Mouse (Mus musculus) limb, embryonic 10.5 days (tissue): ENCODE measurements around the gene Usp12. TPM values are rescaled to one million over a fixed set of nuclear protein-coding genes. Genes with fewer than 3 reads are reported as not detected.

ENCODE experiments used
- DNase-seq: peaks from one replicate; pipeline ENCODE4 v3.0.0-alpha.2; 2017; ENCODE audit warnings: low spot score
- H3K27ac ChIP-seq: fragments of 300-500 bp; sonication (generic); 2 replicates; pipeline ENCODE4 v1.5.1; 2016; ENCODE audit warnings: mild to moderate bottlenecking
- H3K27me3 ChIP-seq: fragments of 300-500 bp; sonication (generic); 2 replicates; pipeline ENCODE4 v1.6.1; 2016; ENCODE audit warnings: low read depth, mild to moderate bottlenecking; ENCODE audit not compliant: poor library complexity, severe bottlenecking
- H3K36me3 ChIP-seq: fragments of 300-500 bp; sonication (generic); 2 replicates; pipeline ENCODE4 v1.6.1; 2016; ENCODE audit warnings: mild to moderate bottlenecking, moderate library complexity
- H3K4me1 ChIP-seq: fragments of 300-500 bp; sonication (generic); 2 replicates; pipeline ENCODE4 v1.6.1; 2016
- H3K4me3 ChIP-seq: fragments of 300-500 bp; sonication (generic); 2 replicates; pipeline ENCODE4 v1.5.1; 2016; ENCODE audit warnings: mild to moderate bottlenecking, moderate library complexity
- H3K9me3 ChIP-seq: fragments of 300-500 bp; sonication (generic); replicated peaks from 2 replicates; pipeline ENCODE4 v1.6.1; 2016; ENCODE audit warnings: mild to moderate bottlenecking
- WGBS: fragments of 180-500 bp; shearing (Covaris S2); methylation state at CpG from one replicate; pipeline ENCODE4 v1.1.7; 2016; 5-methylcytosine and 5-hydroxymethylcytosine counted together
- polyA plus RNA-seq: library from polyadenylated mRNA; unstranded; fragments of >200 nt; fragmentation: Nextera tagmentation; extraction: Ambion mirVana; gene quantifications from 2 replicates; pipeline ENCODE4 v1.2.1, GENCODE M21; 2016

The Usp12 gene
- polyA plus RNA-seq, 1 experiment from 2014 or later = 13.4 TPM

- Histone ChIP-seq H3K27ac (no peak overlapping the region), H3K9me3 (no peaks in the 10 kb centered on the region), H3K36me3 (no peaks in the 10 kb centered on the region), H3K4me3 (no peak overlapping the region), H3K27me3 (no peaks in the 10 kb centered on the region), H3K4me1 (peaks cover 12% of the 10 kb centered on the region)
- no peak for DNase-seq
- WGBS = 92% methylated on average over 5 of the region's 5 CpGs
These were observed 71.4 kb downstream of the Usp12 start for GRCm38 (mm10) chr5:146723452-146723851.

GRCm38 (mm10) chr5:146722226-146722625, 72.6 kb downstream of the Usp12 start:
- peaks cover 12% of the 10 kb centered on the region for H3K4me1 ChIP-seq
- no peak overlapping the region for H3K27ac ChIP-seq
- H3K9me3 ChIP-seq = no peaks in the 10 kb centered on the region
- 50% methylated on average over 14 of the region's 14 CpGs for WGBS
- no peaks in the 10 kb centered on the region for H3K36me3 ChIP-seq
- H3K27me3 ChIP-seq = no peaks in the 10 kb centered on the region
- H3K4me3 ChIP-seq = no peak overlapping the region
- DNase-seq = no peak

GRCm38 (mm10) chr5:146719584-146720356, 75.0 kb downstream of the Usp12 start:
- no peak overlapping the region for H3K4me3 ChIP-seq
- no peak overlapping the region for H3K27ac ChIP-seq
- no peak for DNase-seq
- 80% methylated on average over 27 of the region's 27 CpGs for WGBS
- no peaks in the 10 kb centered on the region for H3K36me3 ChIP-seq
- peaks cover 12% of the 10 kb centered on the region for H3K4me1 ChIP-seq
- H3K9me3 ChIP-seq = no peaks in the 10 kb centered on the region
- no peaks in the 10 kb centered on the region for H3K27me3 ChIP-seq

- no peak for DNase-seq
- Histone ChIP-seq H3K36me3 (no peaks in the 10 kb centered on the region), H3K27me3 (no peaks in the 10 kb centered on the region), H3K4me1 (peaks cover 15% of the 10 kb centered on the region), H3K27ac (no peak overlapping the region), H3K4me3 (no peak overlapping the region), H3K9me3 (no peaks in the 10 kb centered on the region)
- 89% methylated on average over 12 of the region's 12 CpGs for WGBS
These were observed 81.0 kb downstream of the Usp12 start for GRCm38 (mm10) chr5:146713836-146714235.

GRCm38 (mm10) chr5:146713088-146713487, 81.7 kb downstream of the Usp12 start:
- Histone ChIP-seq H3K27me3 (no peaks in the 10 kb centered on the region), H3K4me3 (no peak overlapping the region), H3K9me3 (no peaks in the 10 kb centered on the region), H3K4me1 (peaks cover 15% of the 10 kb centered on the region), H3K36me3 (no peaks in the 10 kb centered on the region), H3K27ac (no peak overlapping the region)
- no peak for DNase-seq
- 78% methylated on average over 10 of the region's 10 CpGs for WGBS

DNA sequence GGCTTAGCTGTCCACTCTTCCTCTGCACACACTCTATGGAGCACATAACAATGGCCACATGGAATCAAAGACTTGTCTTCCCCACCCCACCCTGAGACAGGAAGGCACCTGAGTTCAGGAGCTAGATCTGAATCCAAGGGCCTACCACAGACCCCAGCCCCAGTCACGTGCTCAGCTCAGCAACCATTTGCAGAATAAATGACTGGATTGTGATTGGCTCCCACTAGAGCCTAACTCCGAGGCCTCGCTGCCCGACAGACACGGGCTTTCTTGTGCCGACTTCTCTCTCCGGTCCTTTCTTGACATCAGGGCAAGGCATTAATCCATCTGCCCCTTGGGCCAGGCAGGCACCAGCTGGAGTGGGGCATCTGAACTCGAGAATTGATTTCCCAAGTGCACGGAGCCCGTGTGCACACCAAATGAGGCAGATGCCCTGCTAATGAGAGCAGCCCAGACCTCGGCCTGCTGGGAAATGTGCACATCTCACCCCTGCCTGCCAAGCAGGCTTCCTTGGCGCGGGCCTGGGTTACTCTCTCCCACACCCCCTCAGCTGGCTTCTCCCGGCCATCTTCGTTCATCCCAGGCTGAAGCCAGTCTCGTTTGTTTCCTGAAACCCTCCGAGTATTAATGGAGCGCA, 82.4 kb downstream of the Usp12 start:
- Histone ChIP-seq H3K27me3 (no peaks in the 10 kb centered on the region), H3K27ac (peak overlapping the region; percentile 17; the same call in 1 of the 2 replicates), H3K36me3 (no peaks in the 10 kb centered on the region), H3K4me3 (no peak overlapping the region), H3K9me3 (no peaks in the 10 kb centered on the region), H3K4me1 (peaks cover 15% of the 10 kb centered on the region)
- WGBS = 81% methylated on average over 18 of the region's 18 CpGs
- DNase-seq = no peak

DNA sequence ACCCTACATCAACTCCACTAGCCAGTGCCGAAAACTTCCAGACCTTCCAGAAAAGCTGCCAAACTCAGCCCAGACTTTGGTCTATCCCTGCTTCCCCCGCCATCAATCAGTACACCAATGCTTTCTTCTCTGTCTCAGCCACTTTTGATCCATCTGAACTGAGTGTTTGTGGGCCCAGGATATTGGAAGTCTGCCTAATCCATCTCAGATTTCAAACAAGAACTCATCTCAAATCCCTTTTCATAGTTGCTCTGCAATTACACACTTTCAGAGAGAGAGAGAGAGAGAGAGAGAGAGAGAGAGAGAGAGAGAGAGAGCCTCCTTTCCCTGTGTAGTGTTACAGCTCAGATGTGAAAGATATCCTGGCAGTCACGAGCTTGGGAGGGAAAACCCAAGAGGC, 85.4 kb downstream of the Usp12 start:
- Histone ChIP-seq H3K27ac (no peak overlapping the region), H3K4me1 (peaks cover 23% of the 10 kb centered on the region), H3K9me3 (no peaks in the 10 kb centered on the region), H3K4me3 (no peak overlapping the region), H3K27me3 (no peaks in the 10 kb centered on the region), H3K36me3 (no peaks in the 10 kb centered on the region)
- no peak for DNase-seq
- 61% methylated on average over 3 of the region's 3 CpGs for WGBS

DNA sequence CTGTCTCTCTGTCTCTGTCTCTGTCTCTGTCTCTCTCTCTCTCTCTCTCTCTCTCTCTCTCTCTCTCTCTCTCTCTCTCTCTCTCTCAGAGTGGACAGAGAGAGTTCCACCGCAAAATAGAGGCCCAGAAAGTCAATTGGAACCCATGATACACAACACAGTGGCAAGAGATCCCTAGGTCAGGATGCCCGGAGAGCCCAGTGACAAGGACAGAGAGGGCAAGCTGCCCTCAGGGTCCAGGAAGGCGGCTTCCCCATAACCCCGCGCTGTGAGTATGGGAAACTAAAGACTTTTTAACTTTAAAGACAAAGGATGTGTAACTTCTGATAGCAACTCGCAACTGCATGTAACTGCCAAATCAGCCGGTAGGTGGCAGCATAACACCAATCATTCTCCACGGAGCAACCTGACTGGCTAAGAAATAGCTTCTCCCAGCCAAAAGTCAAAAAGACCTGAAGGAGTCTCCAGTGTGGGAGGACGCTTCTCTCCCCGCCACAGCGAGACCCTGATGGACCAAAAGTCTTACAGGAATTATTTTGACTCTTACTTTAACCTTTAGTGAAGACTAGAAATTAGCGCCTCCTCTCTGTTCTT, 88.9 kb downstream of the Usp12 start:
- WGBS = 13% methylated on average over 12 of the region's 12 CpGs
- peak overlapping the region; percentile 62; the same call in 1 of the 2 replicates for H3K27ac ChIP-seq

GRCm38 (mm10) chr5:146705411-146705810, 89.4 kb downstream of the Usp12 start:
- no peak for DNase-seq
- H3K36me3 ChIP-seq = no peaks in the 10 kb centered on the region
- no peaks in the 10 kb centered on the region for H3K27me3 ChIP-seq
- H3K9me3 ChIP-seq = no peaks in the 10 kb centered on the region
- H3K4me3 ChIP-seq = no peak overlapping the region
- H3K27ac ChIP-seq = peak overlapping the region; percentile 62; the same call in 1 of the 2 replicates
- WGBS = 77% methylated on average over 6 of the region's 6 CpGs
- H3K4me1 ChIP-seq = peaks cover 13% of the 10 kb centered on the region

More for the DNA sequence above, 88.9 kb downstream of the Usp12 start:
- DNase-seq = peak; percentile 93
- Histone ChIP-seq H3K36me3 (no peaks in the 10 kb centered on the region), H3K27me3 (no peaks in the 10 kb centered on the region), H3K4me3 (no peak overlapping the region), H3K9me3 (no peaks in the 10 kb centered on the region), H3K4me1 (peaks cover 9% of the 10 kb centered on the region)

DNA sequence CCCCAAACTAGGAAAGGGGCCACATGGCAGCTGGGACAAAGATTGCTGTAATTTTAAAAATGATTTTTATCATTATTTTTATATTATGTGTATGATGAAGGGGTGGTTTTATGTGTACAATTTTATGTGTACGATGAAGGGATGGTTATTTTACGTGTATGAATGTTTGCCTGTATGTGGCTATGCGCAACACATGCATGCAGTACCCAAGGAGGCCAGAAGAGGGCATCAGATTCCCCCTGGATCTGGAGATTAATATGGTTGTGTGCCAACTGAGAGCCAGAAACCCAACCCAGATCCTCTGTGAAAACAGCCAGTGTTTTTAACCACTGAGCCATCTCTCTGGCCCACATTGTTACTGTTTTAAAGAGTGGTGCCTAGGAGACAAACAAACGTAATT, 90.6 kb downstream of the Usp12 start:
- H3K27ac ChIP-seq = no peak overlapping the region
- no peak overlapping the region for H3K4me3 ChIP-seq
- no peak for DNase-seq
- H3K36me3 ChIP-seq = no peaks in the 10 kb centered on the region
- H3K9me3 ChIP-seq = no peaks in the 10 kb centered on the region
- H3K27me3 ChIP-seq = no peaks in the 10 kb centered on the region
- peaks cover 13% of the 10 kb centered on the region for H3K4me1 ChIP-seq
- WGBS = 91% methylated on average over 4 of the region's 4 CpGs

GRCm38 (mm10) chr5:146703710-146704121, 91.1 kb downstream of the Usp12 start:
- H3K27ac ChIP-seq = no peak overlapping the region
- no peaks in the 10 kb centered on the region for H3K36me3 ChIP-seq
- peaks cover 13% of the 10 kb centered on the region for H3K4me1 ChIP-seq
- H3K9me3 ChIP-seq = no peaks in the 10 kb centered on the region
- 67% methylated on average over 8 of the region's 8 CpGs for WGBS
- no peaks in the 10 kb centered on the region for H3K27me3 ChIP-seq
- DNase-seq = no peak
- H3K4me3 ChIP-seq = no peak overlapping the region

GRCm38 (mm10) chr5:146700099-146700498, 94.7 kb downstream of the Usp12 start:
- Histone ChIP-seq H3K36me3 (no peaks in the 10 kb centered on the region), H3K4me1 (peaks cover 4% of the 10 kb centered on the region; the same call in 1 of the 2 replicates), H3K27me3 (no peaks in the 10 kb centered on the region), H3K4me3 (no peak overlapping the region), H3K9me3 (no peaks in the 10 kb centered on the region), H3K27ac (no peak overlapping the region)
- 85% methylated on average over 10 of the region's 10 CpGs for WGBS
- DNase-seq = no peak

DNA sequence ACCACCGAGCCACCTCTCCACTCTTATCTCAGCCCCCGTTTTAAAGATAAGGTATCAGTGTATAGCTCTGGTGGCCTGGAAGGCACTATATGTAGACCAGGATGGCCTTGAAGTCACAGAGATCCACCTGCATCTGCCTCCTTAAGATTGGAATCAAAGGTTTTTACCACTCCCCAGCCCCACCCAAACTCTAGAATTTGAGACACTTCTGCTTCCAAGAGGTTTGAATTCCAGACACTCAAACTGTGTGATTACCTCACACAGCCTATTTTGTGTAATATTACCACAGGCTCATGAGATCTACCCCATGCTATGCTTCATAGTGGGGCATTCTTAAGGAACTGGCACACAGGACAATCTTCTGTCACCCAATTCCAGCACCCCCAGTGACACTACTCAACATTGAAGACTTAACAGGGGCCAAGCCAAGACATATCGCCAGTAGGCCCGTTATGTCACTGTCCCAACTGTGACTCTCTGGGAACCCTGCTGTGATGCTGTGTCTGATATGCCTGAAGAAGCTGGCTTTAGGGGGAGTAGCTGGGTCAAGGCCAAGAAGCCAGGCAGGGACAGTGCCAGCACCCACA, 95.3 kb downstream of the Usp12 start:
- Histone ChIP-seq H3K36me3 (no peaks in the 10 kb centered on the region), H3K27me3 (no peaks in the 10 kb centered on the region), H3K27ac (no peak overlapping the region), H3K4me3 (no peak overlapping the region), H3K4me1 (peaks cover 4% of the 10 kb centered on the region; the same call in 1 of the 2 replicates), H3K9me3 (no peaks in the 10 kb centered on the region)
- DNase-seq = no peak
- WGBS = 85% methylated on average over 4 of the region's 4 CpGs
